Mouse (Mus musculus) spleen, adult 2 months (tissue): Measurements from ENCODE around the gene Abtb1. TPM values are rescaled to one million over a fixed set of nuclear protein-coding genes. Genes with fewer than 3 reads are reported as not detected.

ENCODE experiments used
- DNase-seq, 2 experiments: peaks; one replicate each; pipeline versions ENCODE4 v3.0.0 to v3.0.0-alpha.2; 2012 to 2021; ENCODE audit warnings: low spot score in 2 of 2, low read depth in 1 of 2
- H3K27ac ChIP-seq: fragments of 200-500 bp; 2 replicates; pipeline ENCODE4 v1.5.1; 2012; ENCODE audit warnings: low read length, inconsistent platforms; ENCODE audit not compliant: insufficient read depth
- H3K27me3 ChIP-seq: fragments of 200-500 bp; 2 replicates; pipeline ENCODE4 v1.6.1; 2012; ENCODE audit warnings: mild to moderate bottlenecking, moderate library complexity, low read length, inconsistent platforms; ENCODE audit not compliant: control insufficient read depth, insufficient read depth
- H3K36me3 ChIP-seq: fragments of 200-500 bp; 2 replicates; pipeline ENCODE4 v1.6.1; 2012; ENCODE audit warnings: mild to moderate bottlenecking, low read length, inconsistent platforms; ENCODE audit not compliant: control insufficient read depth, insufficient read depth
- H3K4me1 ChIP-seq: fragments of 200-500 bp; 2 replicates; pipeline ENCODE4 v1.6.1; 2011; ENCODE audit warnings: inconsistent platforms; ENCODE audit not compliant: control insufficient read depth, insufficient read depth, insufficient read length
- H3K4me3 ChIP-seq: fragments of 200-500 bp; 2 replicates; pipeline ENCODE4 v1.5.1; 2011; ENCODE audit warnings: mild to moderate bottlenecking, inconsistent platforms; ENCODE audit not compliant: insufficient read depth, insufficient read length; ENCODE audit errors: extremely low read depth
- CTCF ChIP-seq: fragments of 200-500 bp; IDR thresholded peaks from 2 replicates; pipeline ENCODE4 v1.5.1; 2011; ENCODE audit warnings: mild to moderate bottlenecking, inconsistent platforms; ENCODE audit not compliant: insufficient read depth, insufficient read length, insufficient replicate concordance; ENCODE audit errors: extremely low read depth
- POLR2A ChIP-seq: fragments of 200-500 bp; IDR thresholded peaks from 2 replicates; pipeline ENCODE4 v1.6.1; 2011; ENCODE audit warnings: low read depth, low read length, inconsistent platforms
- WGBS: fragments of 180-500 bp; shearing (Covaris S2); methylation state at CpG from one replicate; pipeline ENCODE4 v1.1.7; 2018; 5-methylcytosine and 5-hydroxymethylcytosine counted together
- polyA plus RNA-seq: library from polyadenylated mRNA; depleted of rRNA; stranded (reverse); fragments of >200 nt; gene quantifications from 2 replicates; pipeline ENCODE4 v1.2.3, GENCODE M21; 2012

The Abtb1 gene
- polyA plus RNA-seq, 1 experiment = 80.8 TPM

DNA sequence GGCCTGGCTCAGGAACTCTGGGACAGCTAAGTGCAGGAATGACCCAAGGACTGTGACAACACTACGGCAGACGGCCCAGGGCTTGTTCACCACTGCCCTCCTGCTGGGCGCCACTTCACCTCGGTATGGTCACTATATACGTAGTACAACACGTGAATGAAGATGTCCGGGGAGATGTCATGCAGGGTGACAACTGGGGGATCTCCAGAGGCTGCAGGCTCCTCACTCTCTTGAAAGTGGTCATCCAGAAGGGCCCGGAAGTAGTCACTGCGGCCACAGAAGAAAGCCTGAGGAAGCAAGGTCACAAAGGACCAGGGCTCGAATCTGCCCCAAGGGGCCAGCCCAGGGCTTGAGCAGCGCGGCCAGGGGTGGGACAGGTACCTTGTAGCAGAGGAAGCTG, 3.8 kb downstream of the Abtb1 start:
- H3K4me1 ChIP-seq = peaks cover 11% of the 10 kb centered on the region
- no peaks in the 10 kb centered on the region for H3K27me3 ChIP-seq
- H3K36me3 ChIP-seq = peaks cover 31% of the 10 kb centered on the region
- no peak overlapping the region for H3K4me3 ChIP-seq
- no peak for DNase-seq
- TF ChIP-seq POLR2A (no peak), CTCF (no peak)
- H3K27ac ChIP-seq = no peak overlapping the region
- WGBS = 95% methylated on average over 12 of the region's 12 CpGs

DNA sequence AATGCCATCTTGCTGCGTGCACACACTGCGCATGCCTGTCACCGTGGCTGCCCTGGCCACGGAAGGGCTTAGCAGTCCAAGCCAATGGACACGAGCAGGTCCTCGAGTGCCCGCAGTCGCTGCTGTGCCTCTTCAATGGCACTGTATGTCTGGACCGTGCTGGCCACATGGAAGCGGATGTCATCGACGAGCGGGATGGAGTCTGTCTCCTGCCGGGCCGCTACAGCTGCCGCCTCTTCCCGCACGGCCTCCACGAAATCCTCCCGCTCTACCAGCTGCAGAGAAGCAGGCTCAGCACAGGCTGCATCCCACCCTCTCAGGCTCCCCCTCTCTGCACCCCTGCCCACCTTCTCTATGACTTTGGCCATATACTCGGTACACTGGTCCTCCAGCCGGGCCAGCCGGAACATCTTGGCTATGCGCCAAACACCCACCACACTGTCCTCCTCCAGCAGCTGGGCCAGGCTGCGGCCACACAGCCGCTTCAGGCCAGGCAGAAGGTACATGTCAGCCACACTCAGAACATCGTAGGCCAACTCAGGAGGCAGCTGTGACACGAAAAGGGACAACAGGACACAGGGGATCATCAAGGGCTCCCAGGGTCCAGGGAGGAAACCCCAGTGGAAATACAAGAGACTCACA, 5.5 kb downstream of the Abtb1 start:
- H3K27me3 ChIP-seq = no peaks in the 10 kb centered on the region
- no peak overlapping the region for H3K27ac ChIP-seq
- WGBS = 93% methylated on average over 28 of the region's 28 CpGs
- peaks cover 31% of the 10 kb centered on the region for H3K36me3 ChIP-seq
- no peak for TF ChIP-seq POLR2A
- TF ChIP-seq CTCF = no peak
- no peak overlapping the region for H3K4me3 ChIP-seq
- H3K4me1 ChIP-seq = peaks cover 7% of the 10 kb centered on the region; the same call in 1 of the 2 replicates
- DNase-seq = no peak

DNA sequence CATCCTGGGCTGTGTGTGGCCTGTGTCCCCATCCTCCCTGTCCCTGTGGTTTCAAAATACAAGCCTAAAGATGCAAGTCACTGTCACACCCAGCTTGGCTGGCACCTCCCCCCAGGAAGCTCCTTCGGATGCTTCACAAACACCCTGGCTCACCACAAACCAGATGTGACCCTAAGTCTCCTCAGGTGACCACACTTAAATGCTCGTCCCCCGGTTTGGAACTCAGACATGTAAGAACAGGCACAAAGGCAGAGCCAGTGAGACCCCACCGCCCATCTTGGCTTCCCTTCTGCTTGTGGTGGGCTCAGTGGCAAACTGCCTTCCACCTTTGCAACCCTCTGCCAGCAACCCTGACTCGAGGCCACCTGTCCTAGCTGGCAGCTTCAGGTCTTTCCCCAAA, 6.7 kb downstream of the Abtb1 start:
- H3K4me3 ChIP-seq = no peak overlapping the region

DNA sequence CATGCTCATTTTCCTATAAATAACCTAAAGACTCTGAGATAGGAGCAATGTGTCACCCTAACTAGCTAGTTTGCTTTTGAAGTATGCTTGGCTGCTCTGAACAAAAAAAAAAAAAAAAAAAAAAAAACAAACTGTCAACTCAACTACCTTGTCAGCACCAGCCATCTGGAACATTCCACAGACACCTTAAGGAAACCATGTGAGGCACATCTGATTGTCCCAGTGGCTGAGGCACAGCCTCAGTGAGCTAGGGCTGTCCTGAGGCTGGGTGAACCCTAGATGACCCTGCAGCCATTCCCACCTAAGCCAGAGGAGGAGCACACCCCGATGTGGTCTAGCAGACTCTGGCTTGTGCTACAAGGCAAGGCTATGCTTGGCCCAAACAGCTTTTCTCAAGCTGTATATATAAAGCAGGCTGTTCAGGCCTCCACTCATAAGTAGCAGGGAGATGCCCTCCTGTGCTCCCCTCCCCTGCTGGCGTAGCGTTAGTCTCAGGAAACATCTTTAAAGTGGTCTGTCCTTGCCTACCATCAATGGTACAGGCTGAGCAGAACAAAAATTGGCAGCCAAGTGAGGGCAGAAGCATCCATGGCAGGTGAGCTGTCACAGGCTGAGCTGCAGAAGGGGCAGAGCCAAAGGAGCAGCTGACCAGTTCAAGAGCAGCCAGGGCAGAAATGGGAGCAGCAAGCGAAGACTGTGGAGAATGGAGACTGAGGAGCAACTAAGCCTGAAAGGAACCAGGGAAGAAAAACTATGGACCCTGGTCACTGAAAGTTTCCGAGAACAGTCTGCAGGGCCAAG, 8.2 kb downstream of the Abtb1 start:
- H3K4me1 ChIP-seq = peaks cover 4% of the 10 kb centered on the region; the same call in 1 of the 2 replicates
- no peak for TF ChIP-seq POLR2A
- no peak for TF ChIP-seq CTCF
- 67% methylated on average over 5 of the region's 5 CpGs for WGBS
- H3K27me3 ChIP-seq = no peaks in the 10 kb centered on the region
- H3K36me3 ChIP-seq = peaks cover 23% of the 10 kb centered on the region
- no peak for DNase-seq
- H3K27ac ChIP-seq = no peak overlapping the region
- no peak overlapping the region for H3K4me3 ChIP-seq

More for the DNA sequence above, 6.7 kb downstream of the Abtb1 start:
- no peak for DNase-seq
- Histone ChIP-seq H3K27me3 (no peaks in the 10 kb centered on the region), H3K36me3 (peaks cover 31% of the 10 kb centered on the region), H3K27ac (peak overlapping the region; percentile 17; the same call in 1 of the 2 replicates), H3K4me1 (peaks cover 4% of the 10 kb centered on the region; the same call in 1 of the 2 replicates)
- no peak for TF ChIP-seq POLR2A
- TF ChIP-seq CTCF = no peak
- WGBS = 14% methylated on average over 5 of the region's 5 CpGs

DNA sequence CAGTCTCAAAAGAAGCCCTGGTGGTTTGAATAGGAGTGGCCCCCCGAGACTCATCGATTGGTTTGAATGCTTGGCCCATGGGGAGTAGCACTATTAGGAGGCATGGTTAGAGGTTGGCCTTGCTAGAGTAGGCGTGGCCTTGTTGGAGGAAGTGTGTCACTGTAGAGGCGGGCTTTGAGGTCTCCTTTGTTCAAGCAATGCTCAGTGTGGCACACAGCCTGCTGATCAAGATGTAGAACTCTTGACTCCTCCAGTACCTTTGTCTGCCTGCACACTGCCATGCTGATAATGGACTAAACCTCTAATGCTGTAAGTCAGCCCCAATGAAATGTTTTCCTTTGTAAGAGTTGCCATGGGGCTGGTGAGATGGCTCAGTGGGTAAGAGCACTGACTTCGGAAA, 9.1 kb downstream of the Abtb1 start:
- Histone ChIP-seq H3K4me1 (peaks cover 8% of the 10 kb centered on the region; the same call in 1 of the 2 replicates), H3K36me3 (peaks cover 15% of the 10 kb centered on the region), H3K27ac (no peak overlapping the region), H3K27me3 (no peaks in the 10 kb centered on the region), H3K4me3 (no peak overlapping the region)
- no peak for DNase-seq
- TF ChIP-seq CTCF (no peak), POLR2A (no peak)
- WGBS = 70% methylated on average over 5 of the region's 5 CpGs

DNA sequence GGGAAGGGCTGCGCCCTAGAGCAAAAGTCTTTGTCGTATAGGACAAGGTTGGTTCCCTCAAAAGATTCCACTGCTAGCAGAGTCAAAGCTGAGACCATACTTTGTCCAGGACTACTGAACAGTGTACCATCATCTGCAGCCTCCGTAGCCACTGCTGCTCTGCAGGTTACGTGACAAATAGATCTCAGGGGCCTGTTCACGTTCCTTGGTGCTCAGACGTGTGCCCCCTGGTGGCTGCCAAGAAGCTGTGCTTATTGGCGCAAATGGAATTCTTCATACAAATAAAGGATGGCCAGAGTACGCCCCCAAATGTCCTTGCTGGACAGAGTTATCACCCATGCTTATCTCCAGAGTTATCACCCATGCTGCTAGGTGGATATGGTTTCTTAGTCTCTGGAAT, 10.3 kb downstream of the Abtb1 start:
- Histone ChIP-seq H3K4me1 (peaks cover 9% of the 10 kb centered on the region; the same call in 1 of the 2 replicates), H3K27me3 (no peaks in the 10 kb centered on the region), H3K4me3 (no peak overlapping the region), H3K36me3 (peaks cover 7% of the 10 kb centered on the region), H3K27ac (no peak overlapping the region)
- TF ChIP-seq CTCF = peak; percentile 82; the same call in 1 of the 2 replicates
- TF ChIP-seq POLR2A = no peak
- 34% methylated on average over 8 of the region's 8 CpGs for WGBS
- peak; percentile 47 to 57 for DNase-seq
